Mouse (Mus musculus): ENCODE results near the gene Fdxr. TPM values are rescaled to one million over a fixed set of nuclear protein-coding genes. Genes with fewer than 3 reads are reported as not detected.

Gene Fdxr
- 10 to 100 TPM in 8 of 26 experiments, 1 to 10 TPM in 18; 2.1 to 22.8 (median 8.2) TPM for total RNA-seq (2018; cell fraction: chromatin; rRNA removed)
- 1 to 10 TPM; 1.4 to 4.6 (median 3.2) TPM for total RNA-seq (2018; cell fraction: cytosol; rRNA removed)
- total RNA-seq (2018; cell fraction: nucleus; rRNA removed) = 10 to 100 TPM in 3 of 26 experiments, 1 to 10 TPM in 23; 1.6 to 17.6 (median 5.7) TPM
- polyA plus RNA-seq (2018) = 2.3 to 6.0 TPM (median 4.3 TPM) in 3 replicates

GRCm38 (mm10) chr11:115276780-115277603 lies at the start of gene Fdxr:
Gene Fdxr (minus strand): TSS chr11:115277050.
- WGBS (ENCODE audit: missing documents) = 1% methylated on average over 41 of the region's 42 CpGs
- no peaks in the 10 kb centered on the region for H3K79me2 ChIP-seq (ENCODE audit: inconsistent target)

GRCm38 (mm10) chr11:115323354-115323753 lies 46.5 kb upstream of the Fdxr start:
- WGBS (ENCODE audit: missing documents) = 31% methylated on average over 27 of the region's 32 CpGs
- H3K36me3 ChIP-seq (ENCODE audit: inconsistent target) = no peaks in the 10 kb centered on the region
- H3K79me2 ChIP-seq (ENCODE audit: inconsistent target) = no peaks in the 10 kb centered on the region
- H3K4me3 ChIP-seq (ENCODE audit: inconsistent target) = no peak overlapping the region
- no peak overlapping the region for H3K27ac ChIP-seq

More at GRCm38 (mm10) chr11:115276780-115277603, at the start of gene Fdxr:
- H3K36me3 ChIP-seq (ENCODE audit: inconsistent target) = no peaks in the 10 kb centered on the region
- H3K4me3 ChIP-seq (ENCODE audit: inconsistent target) = peak within 1 kb of the TSS; percentile 77
- peak within 1 kb of the TSS; percentile 79 for H3K27ac ChIP-seq

- H3K4me3 ChIP-seq (ENCODE audit: inconsistent target) = no peak within 1 kb of the TSS
Measured at GRCm38 (mm10) chr11:115321906-115322693, 45.2 kb upstream of the Fdxr start, which contains the start of gene Ush1g. Gene Ush1g (minus strand): TSS chr11:115322041.

GRCm38 (mm10) chr11:115319704-115320383 lies 43.0 kb upstream of the Fdxr start:
- H3K36me3 ChIP-seq (ENCODE audit: inconsistent target) = no peaks in the 10 kb centered on the region
- WGBS (ENCODE audit: missing documents) = 21% methylated on average over 18 of the region's 18 CpGs
- no peak overlapping the region for H3K4me3 ChIP-seq (ENCODE audit: inconsistent target)
- H3K79me2 ChIP-seq (ENCODE audit: inconsistent target) = no peaks in the 10 kb centered on the region
- H3K27ac ChIP-seq = no peak overlapping the region

More at GRCm38 (mm10) chr11:115321906-115322693, 45.2 kb upstream of the Fdxr start, which contains the start of gene Ush1g:
- Histone ChIP-seq H3K79me2 (ENCODE audit: inconsistent target) (no peaks in the 10 kb centered on the region), H3K36me3 (ENCODE audit: inconsistent target) (no peaks in the 10 kb centered on the region), H3K27ac (no peak within 1 kb of the TSS)
- WGBS (ENCODE audit: missing documents) = 7% methylated on average over 35 of the region's 35 CpGs

DNA sequence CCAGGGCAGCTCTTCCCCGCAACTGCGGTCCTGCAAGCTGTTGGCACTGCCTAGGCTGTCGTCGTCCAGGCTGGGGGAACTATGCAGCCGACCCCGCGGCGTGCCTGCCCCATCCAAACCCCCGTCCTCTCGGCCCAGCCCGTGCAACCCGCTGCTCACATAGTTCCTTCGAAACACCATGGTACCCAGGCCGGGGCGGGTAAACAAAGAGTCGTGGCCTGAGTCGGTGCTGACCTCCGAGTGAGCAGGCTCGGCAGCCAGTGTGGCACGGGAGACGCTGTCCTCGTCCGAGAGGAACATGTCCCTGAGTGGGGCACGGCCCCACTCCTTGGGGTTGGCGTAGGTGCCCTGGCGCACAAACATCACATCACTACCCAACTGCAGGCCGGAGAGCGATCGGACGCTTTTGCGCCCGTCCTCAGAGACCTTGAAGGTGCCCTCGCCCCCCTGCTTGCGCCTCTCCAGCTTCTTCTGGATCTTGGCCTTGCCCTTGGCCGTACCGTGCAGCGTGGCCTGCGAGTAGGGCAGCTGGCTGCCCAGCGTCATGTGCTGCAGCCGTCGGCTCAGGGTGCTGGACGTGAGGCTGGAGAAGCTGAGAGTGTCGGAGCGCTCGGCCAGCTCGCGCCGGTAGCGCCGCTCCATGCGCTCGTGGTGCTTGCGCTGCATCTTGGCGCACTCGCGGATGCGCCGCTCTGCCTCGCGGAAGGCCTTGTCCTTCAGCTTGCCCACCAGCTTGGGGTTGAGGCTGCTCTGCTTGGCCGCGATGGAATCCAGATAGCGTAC lies 41.6 kb upstream of the Fdxr start:
- 17% methylated on average over 63 of the region's 63 CpGs for WGBS (ENCODE audit: missing documents)
- H3K27ac ChIP-seq = no peak overlapping the region
- no peaks in the 10 kb centered on the region for H3K36me3 ChIP-seq (ENCODE audit: inconsistent target)
- H3K4me3 ChIP-seq (ENCODE audit: inconsistent target) = no peak overlapping the region
- H3K79me2 ChIP-seq (ENCODE audit: inconsistent target) = no peaks in the 10 kb centered on the region

DNA sequence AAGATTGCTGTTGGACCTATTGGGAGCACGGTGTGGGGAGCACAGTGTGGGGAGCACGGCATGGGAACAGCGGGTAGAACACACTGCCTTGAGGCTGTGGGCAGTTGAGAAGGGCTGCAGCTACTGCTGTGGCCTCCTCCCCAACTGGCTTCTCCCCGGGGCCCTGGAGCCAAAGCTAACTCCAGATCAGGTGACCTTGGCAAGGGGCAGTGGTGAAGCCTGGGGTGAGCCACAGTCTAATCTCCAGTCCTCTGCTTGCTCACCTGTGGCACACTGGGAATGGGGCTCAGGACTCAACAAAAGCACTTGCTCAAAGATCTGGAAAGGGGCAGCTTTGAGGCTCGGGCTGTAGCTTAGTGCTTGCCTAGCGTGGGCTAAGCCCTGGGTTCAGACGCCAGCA lies 40.4 kb upstream of the Fdxr start:
- Histone ChIP-seq H3K36me3 (ENCODE audit: inconsistent target) (no peaks in the 10 kb centered on the region), H3K4me3 (ENCODE audit: inconsistent target) (no peak overlapping the region), H3K79me2 (ENCODE audit: inconsistent target) (no peaks in the 10 kb centered on the region), H3K27ac (no peak overlapping the region)
- WGBS (ENCODE audit: missing documents) = 66% methylated on average over 7 of the region's 7 CpGs

DNA sequence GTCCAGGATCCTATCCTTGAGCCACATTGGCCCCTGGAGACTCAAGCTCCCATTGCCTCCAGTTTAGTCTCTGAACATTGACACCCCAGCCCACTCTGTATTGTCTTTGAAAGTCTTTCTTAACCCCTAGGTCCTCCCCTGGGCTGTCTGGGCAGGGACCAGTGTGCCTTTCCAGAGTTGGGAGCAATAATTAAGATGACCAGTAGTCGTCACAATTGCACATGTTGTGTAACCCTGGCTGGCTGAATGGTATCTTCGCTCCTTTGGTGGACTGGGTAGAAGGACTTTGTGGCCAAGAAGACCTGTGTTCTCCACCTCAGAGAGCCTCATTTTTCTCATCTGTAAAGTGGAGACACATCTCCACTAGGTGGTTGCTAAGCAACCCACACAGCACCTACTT lies 37.4 kb upstream of the Fdxr start:
- Histone ChIP-seq H3K36me3 (ENCODE audit: inconsistent target) (no peaks in the 10 kb centered on the region), H3K27ac (no peak overlapping the region), H3K79me2 (ENCODE audit: inconsistent target) (no peaks in the 10 kb centered on the region), H3K4me3 (ENCODE audit: inconsistent target) (no peak overlapping the region)
- 21% methylated on average over 2 of the region's 2 CpGs for WGBS (ENCODE audit: missing documents)

- Histone ChIP-seq H3K79me2 (ENCODE audit: inconsistent target) (no peaks in the 10 kb centered on the region), H3K4me3 (ENCODE audit: inconsistent target) (no peak overlapping the region), H3K36me3 (ENCODE audit: inconsistent target) (no peaks in the 10 kb centered on the region), H3K27ac (no peak overlapping the region)
- 83% methylated on average over 1 of the region's 1 CpGs for WGBS (ENCODE audit: missing documents)
Measured at GRCm38 (mm10) chr11:115308781-115309180, 31.9 kb upstream of the Fdxr start.

DNA sequence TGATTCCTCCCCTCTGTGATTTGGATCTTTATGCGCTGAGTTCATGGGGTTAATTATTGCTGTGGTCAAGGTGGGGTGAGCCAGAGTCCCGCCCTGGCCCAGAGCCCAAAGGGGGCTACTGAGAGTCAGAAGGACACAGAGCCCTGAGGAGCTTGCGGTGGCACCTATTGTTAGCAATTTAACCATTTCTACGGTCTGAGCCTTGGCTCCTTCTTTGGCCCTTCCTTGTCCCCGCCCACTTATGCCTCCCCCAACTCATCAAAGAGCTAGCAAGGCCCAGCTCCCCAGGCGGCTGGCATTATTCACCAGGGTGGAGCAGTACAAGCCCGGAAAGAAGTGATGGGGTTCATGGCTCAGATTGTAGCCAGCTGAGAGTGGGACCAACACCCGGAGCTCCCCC lies 30.0 kb upstream of the Fdxr start, which contains the start of gene Otop2:
TSS of gene Otop2 (plus strand) at position 301 of the 400 bp plus-strand sequence.
- no peak within 1 kb of the TSS for H3K27ac ChIP-seq
- WGBS (ENCODE audit: missing documents) = 62% methylated on average over 8 of the region's 8 CpGs
- no peaks in the 10 kb centered on the region for H3K36me3 ChIP-seq (ENCODE audit: inconsistent target)
- no peaks in the 10 kb centered on the region for H3K79me2 ChIP-seq (ENCODE audit: inconsistent target)
- no peak within 1 kb of the TSS for H3K4me3 ChIP-seq (ENCODE audit: inconsistent target)

DNA sequence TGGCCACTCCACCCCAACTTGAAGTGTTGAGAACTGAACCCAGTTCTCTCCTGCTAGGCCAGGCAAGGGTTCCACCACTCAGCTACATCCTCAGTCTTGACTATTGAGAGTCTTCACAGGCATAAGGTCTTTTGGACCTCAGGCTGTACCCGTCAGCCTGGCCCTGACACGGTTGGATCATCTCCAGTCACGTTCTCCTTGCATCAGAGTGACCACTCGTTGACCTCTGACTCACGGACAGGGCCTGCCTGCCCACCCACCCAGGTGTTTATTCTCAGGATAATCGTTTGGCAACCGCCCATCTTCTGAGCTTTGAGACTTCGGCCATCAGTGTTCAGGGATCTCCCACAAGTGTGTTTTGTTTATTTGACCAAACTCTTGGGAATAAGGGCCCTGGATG lies 26.3 kb upstream of the Fdxr start:
- 83% methylated on average over 8 of the region's 8 CpGs for WGBS (ENCODE audit: missing documents)
- Histone ChIP-seq H3K36me3 (ENCODE audit: inconsistent target) (no peaks in the 10 kb centered on the region), H3K79me2 (ENCODE audit: inconsistent target) (no peaks in the 10 kb centered on the region), H3K27ac (no peak overlapping the region), H3K4me3 (ENCODE audit: inconsistent target) (no peak overlapping the region)

- H3K36me3 ChIP-seq (ENCODE audit: inconsistent target) = no peaks in the 10 kb centered on the region
- WGBS (ENCODE audit: missing documents) = 82% methylated on average over 2 of the region's 2 CpGs
- no peak overlapping the region for H3K27ac ChIP-seq
- H3K79me2 ChIP-seq (ENCODE audit: inconsistent target) = no peaks in the 10 kb centered on the region
- no peak overlapping the region for H3K4me3 ChIP-seq (ENCODE audit: inconsistent target)
Measured at GRCm38 (mm10) chr11:115301351-115301750, 24.5 kb upstream of the Fdxr start.

DNA sequence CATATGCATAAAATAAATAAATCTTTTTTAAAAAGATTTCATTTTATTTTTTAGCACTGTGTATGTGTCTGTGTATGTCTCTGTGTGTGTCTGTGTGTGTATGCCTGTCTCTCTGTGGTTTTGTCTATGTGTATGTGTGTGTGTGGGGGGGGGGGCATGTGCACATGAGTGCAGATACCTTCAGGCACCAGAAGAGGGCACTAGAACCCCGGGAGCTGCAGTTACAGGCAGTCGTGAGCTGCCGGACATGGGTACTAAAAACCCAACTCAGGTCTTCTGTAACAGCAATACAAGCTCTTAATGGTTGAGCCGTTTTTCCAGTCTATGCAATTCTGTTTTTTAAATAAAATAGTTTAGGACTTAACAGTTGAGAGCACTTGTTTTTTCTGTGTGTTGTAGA lies 23.9 kb upstream of the Fdxr start:
- no peaks in the 10 kb centered on the region for H3K36me3 ChIP-seq (ENCODE audit: inconsistent target)
- no peak overlapping the region for H3K27ac ChIP-seq
- 83% methylated on average over 4 of the region's 4 CpGs for WGBS (ENCODE audit: missing documents)
- H3K79me2 ChIP-seq (ENCODE audit: inconsistent target) = no peaks in the 10 kb centered on the region
- no peak overlapping the region for H3K4me3 ChIP-seq (ENCODE audit: inconsistent target)

DNA sequence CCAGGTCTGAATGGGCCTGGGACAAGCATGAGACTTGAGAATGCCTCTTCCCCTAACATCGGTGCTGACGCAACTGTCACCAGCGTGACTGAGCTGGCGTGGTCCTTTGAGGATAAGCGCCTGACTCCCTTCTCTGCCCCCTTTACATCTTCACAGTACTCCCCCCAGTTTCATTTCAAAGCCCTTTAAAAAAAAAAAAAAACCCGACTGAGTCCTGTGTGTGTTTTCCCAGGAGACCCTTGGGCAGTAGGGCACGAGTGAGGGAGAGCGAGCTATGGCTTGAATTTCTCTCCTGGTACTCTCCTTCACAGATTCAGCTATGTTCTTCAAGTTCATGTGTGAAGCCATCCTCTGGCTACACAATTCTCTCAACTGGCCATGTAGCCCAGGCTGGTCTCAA lies 21.3 kb upstream of the Fdxr start:
- H3K36me3 ChIP-seq (ENCODE audit: inconsistent target) = no peaks in the 10 kb centered on the region
- H3K27ac ChIP-seq = no peak overlapping the region
- 67% methylated on average over 8 of the region's 8 CpGs for WGBS (ENCODE audit: missing documents)
- H3K4me3 ChIP-seq (ENCODE audit: inconsistent target) = no peak overlapping the region
- H3K79me2 ChIP-seq (ENCODE audit: inconsistent target) = no peaks in the 10 kb centered on the region

Measured in macrophage (primary cell).